Mouse (Mus musculus) liver, embryonic 14.5 days (tissue): ENCODE measurements around the gene Aldh1l2. TPM values are rescaled to one million over a fixed set of nuclear protein-coding genes. Genes with fewer than 3 reads are reported as not detected.

Experiments used
- ATAC-seq: fragments of 200-750 bp; cut with Nextera tagmentation; 2 replicates; pipeline ENCODE4 v1.8.0; 2017; ENCODE audit warnings: moderate number of reproducible peaks, mild to moderate bottlenecking, moderate library complexity; ENCODE audit not compliant: insufficient read depth
- DNase-seq, 3 experiments: peaks; one replicate each; pipeline ENCODE4 v3.0.0-alpha.2; 2012 to 2013; ENCODE audit warnings: low read depth in 3 of 3, low spot score in 3 of 3
- H3K27ac ChIP-seq: fragments of 300-500 bp; sonication (generic); 2 replicates; pipeline ENCODE4 v1.5.1; 2014; ENCODE audit warnings: moderate library complexity, mild to moderate bottlenecking, control low read depth, inconsistent platforms
- H3K27me3 ChIP-seq: fragments of 300-500 bp; sonication (generic); 2 replicates; pipeline ENCODE4 v1.6.1; 2014; ENCODE audit warnings: mild to moderate bottlenecking, low read length, moderate library complexity; ENCODE audit not compliant: control insufficient read depth, insufficient read depth
- H3K36me3 ChIP-seq: fragments of 300-500 bp; sonication (generic); replicated peaks from 2 replicates; pipeline ENCODE4 v1.6.1; 2014; ENCODE audit warnings: low read depth; ENCODE audit not compliant: control insufficient read depth, insufficient read depth
- H3K4me1 ChIP-seq, 2 experiments: fragments of 200-500 bp in 1 of 2; fragments of 300-500 bp in 1 of 2; sonication (generic) in 1 of 2; replicated peaks; 2 replicates each; pipeline ENCODE4 v1.6.1; 2012 to 2014; ENCODE audit warnings: antibody characterized with exemption in 1 of 2, inconsistent platforms in 1 of 2, low read length in 1 of 2; ENCODE audit not compliant: control insufficient read depth in 2 of 2, insufficient read depth in 2 of 2
- H3K4me2 ChIP-seq: fragments of 300-500 bp; sonication (generic); 2 replicates; pipeline ENCODE4 v1.6.1; 2014; ENCODE audit warnings: low read depth, mild to moderate bottlenecking, control low read depth, moderate library complexity
- H3K4me3 ChIP-seq, 2 experiments: fragments of 200-500 bp in 1 of 2; fragments of 300-500 bp in 1 of 2; sonication (generic) in 1 of 2; 2 replicates each; pipeline ENCODE4 v1.5.1; 2012 to 2014; ENCODE audit warnings: low read depth in 2 of 2, low read length in 2 of 2, mild to moderate bottlenecking in 2 of 2, control low read depth in 1 of 2, inconsistent platforms in 1 of 2, moderate library complexity in 1 of 2; ENCODE audit not compliant: insufficient read depth in 1 of 2
- H3K9ac ChIP-seq: fragments of 300-500 bp; sonication (generic); replicated peaks from 2 replicates; pipeline ENCODE4 v1.6.1; 2014; ENCODE audit warnings: mild to moderate bottlenecking, control low read depth, moderate library complexity
- H3K9me3 ChIP-seq: fragments of 300-500 bp; sonication (generic); 2 replicates; pipeline ENCODE4 v1.6.1; 2016; ENCODE audit warnings: low read length, mixed read lengths; ENCODE audit not compliant: control insufficient read depth
- CTCF ChIP-seq: IDR thresholded peaks from 2 replicates; pipeline ENCODE4 v1.5.1; 2016; ENCODE audit warnings: antibody characterized with exemption, low read depth, control low read depth
- EP300 ChIP-seq: IDR thresholded peaks from 2 replicates; pipeline ENCODE4 v1.6.1; 2016; ENCODE audit warnings: antibody characterized with exemption, low read depth
- WGBS: fragments of 180-500 bp; shearing (Covaris S2); extraction: QIAGEN DNeasy Blood & Tissue Kit; methylation state at CpG from one replicate; pipeline ENCODE4 v1.1.7; 2014; ENCODE audit not compliant: insufficient replicate concordance; 5-methylcytosine and 5-hydroxymethylcytosine counted together
- polyA plus RNA-seq, 2 experiments: library from polyadenylated mRNA; depleted of rRNA in 1 of 2; stranded (reverse) in 1 of 2; unstranded in 1 of 2; fragments of >200 nt; fragmentation: Nextera tagmentation in 1 of 2; extraction: Ambion mirVana in 1 of 2; gene quantifications; 2 replicates each; pipeline versions ENCODE4 v1.2.1 to v1.2.3; 2012 to 2014

The Aldh1l2 gene
- polyA plus RNA-seq, 2 experiments: 0.06 to 0.16 TPM

DNA sequence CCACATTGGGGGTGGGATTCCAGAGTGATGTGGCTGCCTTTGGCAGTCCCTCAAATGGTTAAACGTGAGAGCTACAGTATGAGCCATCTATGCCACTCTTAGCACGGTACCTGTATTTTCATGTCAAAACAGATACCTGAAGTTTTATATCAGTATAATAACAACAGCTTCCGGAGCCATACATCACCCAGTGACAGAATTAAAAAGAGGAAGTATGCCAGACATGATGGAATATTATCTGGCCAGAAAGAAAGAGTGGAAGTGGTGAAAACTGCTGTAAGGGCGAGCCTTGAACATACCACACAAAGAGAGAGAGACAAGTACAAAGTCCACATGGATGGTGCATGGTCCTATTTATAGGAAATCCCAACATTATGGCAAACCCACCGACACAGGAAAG is 22.6 kb downstream of the Aldh1l2 start:
- Histone ChIP-seq H3K9me3 (no peaks in the 10 kb centered on the region), H3K9ac (no peak overlapping the region), H3K36me3 (no peaks in the 10 kb centered on the region), H3K27me3 (no peaks in the 10 kb centered on the region), H3K4me1 (no peaks in the 10 kb centered on the region), H3K4me3 (no peak overlapping the region), H3K4me2 (no peak overlapping the region), H3K27ac (no peak overlapping the region)
- DNase-seq (no peak), ATAC-seq (no peak)
- 49% methylated on average over 5 of the region's 5 CpGs for WGBS
- no peak for TF ChIP-seq EP300
- TF ChIP-seq CTCF: no peak

DNA sequence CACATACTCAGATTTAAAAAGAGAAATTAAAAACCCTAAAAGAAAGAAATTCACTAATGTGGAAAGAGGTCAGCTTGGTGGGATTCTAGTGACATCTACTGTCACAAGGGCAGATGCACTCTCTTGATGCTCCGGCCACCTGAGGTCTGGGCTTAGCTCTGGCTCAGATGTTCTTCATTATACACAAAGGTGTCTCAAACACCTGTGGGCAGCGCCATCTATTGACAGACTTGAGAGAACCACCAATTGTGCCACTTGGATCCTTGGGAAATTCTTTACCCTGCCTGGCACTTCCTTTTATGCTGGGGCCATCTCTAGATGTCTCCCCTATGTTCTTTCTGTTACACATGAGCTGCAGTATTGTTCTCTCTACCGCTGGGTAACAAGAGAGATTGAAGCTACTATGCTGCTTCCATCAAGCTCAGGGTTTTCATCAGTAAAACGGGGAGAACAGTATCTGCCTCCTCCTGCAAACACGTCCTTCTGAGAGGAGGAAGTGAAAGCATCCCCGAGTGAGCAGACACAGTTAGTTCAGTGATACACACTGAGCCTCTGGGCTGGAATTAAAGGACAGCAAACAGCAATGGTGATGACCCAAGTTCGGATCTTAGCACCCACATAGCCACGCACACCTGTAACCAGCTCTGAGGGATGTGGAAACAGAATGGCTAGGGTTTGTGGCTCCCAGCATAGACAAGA is 24.8 kb downstream of the Aldh1l2 start:
- DNase-seq: peak in 1 of 3 experiments; percentile 7
- WGBS: 42% methylated on average over 8 of the region's 8 CpGs

DNA sequence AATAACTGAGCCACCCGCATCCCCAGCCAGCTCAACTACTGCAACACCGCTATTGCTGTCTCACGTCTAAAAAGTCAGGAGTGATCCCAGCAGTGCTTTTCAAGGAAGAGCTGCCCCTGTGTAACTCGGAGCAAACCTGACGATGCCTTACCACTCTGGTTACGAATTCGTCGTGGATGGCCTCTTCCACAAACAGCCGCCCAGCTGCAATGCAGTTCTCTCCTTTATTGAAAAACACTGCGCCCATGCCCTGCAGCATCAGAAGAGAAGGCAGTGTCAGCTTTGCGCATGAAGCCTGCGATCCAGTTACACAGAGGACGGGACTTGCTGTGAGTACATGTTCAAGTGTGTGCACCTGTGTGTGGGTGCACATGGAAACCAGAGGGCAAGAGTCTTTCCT is 36.6 kb downstream of the Aldh1l2 start:
- TF ChIP-seq EP300 (no peak), CTCF (no peak)
- Histone ChIP-seq H3K9me3 (no peaks in the 10 kb centered on the region), H3K9ac (no peak overlapping the region), H3K4me3 (no peak overlapping the region), H3K27ac (no peak overlapping the region), H3K4me1 (no peaks in the 10 kb centered on the region), H3K36me3 (no peaks in the 10 kb centered on the region), H3K4me2 (no peak overlapping the region), H3K27me3 (no peaks in the 10 kb centered on the region)
- ATAC-seq (no peak), DNase-seq (no peak)
- 75% methylated on average over 13 of the region's 13 CpGs for whole genome bisulfite sequencing

More for the DNA sequence above, 24.8 kb downstream of the Aldh1l2 start:
- H3K9ac ChIP-seq: no peak overlapping the region
- H3K4me1 ChIP-seq: no peaks in the 10 kb centered on the region
- no peak for ATAC-seq
- no peak overlapping the region for H3K4me3 ChIP-seq
- no peaks in the 10 kb centered on the region for H3K36me3 ChIP-seq
- H3K4me2 ChIP-seq: no peak overlapping the region
- H3K27me3 ChIP-seq: no peaks in the 10 kb centered on the region
- H3K9me3 ChIP-seq: no peaks in the 10 kb centered on the region
- TF ChIP-seq CTCF (peak; percentile 38; the same call in 1 of the 2 replicates), EP300 (no peak)
- no peak overlapping the region for H3K27ac ChIP-seq

- H3K9me3 ChIP-seq: no peaks in the 10 kb centered on the region
- H3K4me2 ChIP-seq: no peak overlapping the region
- no peak overlapping the region for H3K4me3 ChIP-seq
- WGBS: 69% methylated on average over 6 of the region's 6 CpGs
- no peaks in the 10 kb centered on the region for H3K27me3 ChIP-seq
- DNase-seq: no peak
- no peak overlapping the region for H3K9ac ChIP-seq
- TF ChIP-seq CTCF: no peak
- TF ChIP-seq EP300: no peak
- H3K27ac ChIP-seq: no peak overlapping the region
- H3K4me1 ChIP-seq: no peaks in the 10 kb centered on the region
- H3K36me3 ChIP-seq: no peaks in the 10 kb centered on the region
- ATAC-seq: no peak
Observed at GRCm38 (mm10) chr10:83490506-83490905, 43.4 kb downstream of the Aldh1l2 start.

- 59% methylated on average over 5 of the region's 5 CpGs for WGBS
- Histone ChIP-seq H3K27me3 (no peaks in the 10 kb centered on the region), H3K4me1 (no peaks in the 10 kb centered on the region), H3K36me3 (no peaks in the 10 kb centered on the region), H3K4me2 (no peak overlapping the region), H3K9ac (no peak overlapping the region), H3K27ac (no peak overlapping the region), H3K4me3 (no peak overlapping the region), H3K9me3 (no peaks in the 10 kb centered on the region; the same call in 1 of the 2 replicates)
- DNase-seq: no peak
- TF ChIP-seq EP300 (no peak), CTCF (no peak)
- no peak for ATAC-seq
Observed at GRCm38 (mm10) chr10:83477286-83477685, 56.7 kb downstream of the Aldh1l2 start.
